Mouse (Mus musculus): ENCODE data around the gene Abcf2. TPM values are rescaled to one million over a fixed set of nuclear protein-coding genes. Genes with fewer than 3 reads are reported as not detected.

Gene Abcf2
- polyA plus RNA-seq, 1 experiment from 2014 or later = 74.4 TPM

GRCm38 (mm10) chr5:24602751-24603343, 25.6 kb upstream of the Abcf2 start:
- Histone ChIP-seq H3K9ac (ENCODE audit: low read depth, low read length) (peak overlapping the region; percentile 77), H3K27ac (peak overlapping the region; percentile 98), H3K9me3 (replicated peaks; ENCODE audit: low read length) (no peaks in the 10 kb centered on the region), H3K4me2 (ENCODE audit: low read length) (peak overlapping the region; percentile 93), H3K4me3 (replicated peaks; ENCODE audit: low read depth, low read length) (peak overlapping the region; percentile 59), H3K36me3 (ENCODE audit: insufficient read depth, low read length) (no peaks in the 10 kb centered on the region), H3K4me1 (replicated peaks; ENCODE audit: insufficient read depth, low read length) (peaks cover 51% of the 10 kb centered on the region), H3K27me3 (ENCODE audit: insufficient read depth, low read length) (peaks cover 4% of the 10 kb centered on the region; the same call in 1 of the 2 replicates)
- TF ChIP-seq CTCF (IDR thresholded peaks at IDR 0.05; ENCODE audit: low read depth) = no peak
- ATAC-seq (replicated peaks; ENCODE audit: low FRiP score, low read depth) (peak; percentile 47), DNase-seq (ENCODE audit: low spot score) (peak; percentile 95)
- 2% methylated on average over 16 of the region's 16 CpGs for WGBS

GRCm38 (mm10) chr5:24601911-24602750, 24.9 kb upstream of the Abcf2 start:
- Histone ChIP-seq H3K27ac (peak overlapping the region; percentile 98), H3K27me3 (ENCODE audit: insufficient read depth, low read length) (peaks cover 4% of the 10 kb centered on the region; the same call in 1 of the 2 replicates), H3K4me1 (replicated peaks; ENCODE audit: insufficient read depth, low read length) (peaks cover 52% of the 10 kb centered on the region), H3K36me3 (ENCODE audit: insufficient read depth, low read length) (no peaks in the 10 kb centered on the region), H3K4me3 (replicated peaks; ENCODE audit: low read depth, low read length) (peak overlapping the region; percentile 59), H3K9me3 (replicated peaks; ENCODE audit: low read length) (no peaks in the 10 kb centered on the region), H3K4me2 (ENCODE audit: low read length) (peak overlapping the region; percentile 93), H3K9ac (ENCODE audit: low read depth, low read length) (peak overlapping the region; percentile 77)
- no peak for TF ChIP-seq CTCF (IDR thresholded peaks at IDR 0.05; ENCODE audit: low read depth)
- under 1% methylated on average over 73 of the region's 73 CpGs for WGBS
- DNase-seq (ENCODE audit: low spot score) (peak; percentile 87), ATAC-seq (replicated peaks; ENCODE audit: low FRiP score, low read depth) (peak; percentile 26)

DNA sequence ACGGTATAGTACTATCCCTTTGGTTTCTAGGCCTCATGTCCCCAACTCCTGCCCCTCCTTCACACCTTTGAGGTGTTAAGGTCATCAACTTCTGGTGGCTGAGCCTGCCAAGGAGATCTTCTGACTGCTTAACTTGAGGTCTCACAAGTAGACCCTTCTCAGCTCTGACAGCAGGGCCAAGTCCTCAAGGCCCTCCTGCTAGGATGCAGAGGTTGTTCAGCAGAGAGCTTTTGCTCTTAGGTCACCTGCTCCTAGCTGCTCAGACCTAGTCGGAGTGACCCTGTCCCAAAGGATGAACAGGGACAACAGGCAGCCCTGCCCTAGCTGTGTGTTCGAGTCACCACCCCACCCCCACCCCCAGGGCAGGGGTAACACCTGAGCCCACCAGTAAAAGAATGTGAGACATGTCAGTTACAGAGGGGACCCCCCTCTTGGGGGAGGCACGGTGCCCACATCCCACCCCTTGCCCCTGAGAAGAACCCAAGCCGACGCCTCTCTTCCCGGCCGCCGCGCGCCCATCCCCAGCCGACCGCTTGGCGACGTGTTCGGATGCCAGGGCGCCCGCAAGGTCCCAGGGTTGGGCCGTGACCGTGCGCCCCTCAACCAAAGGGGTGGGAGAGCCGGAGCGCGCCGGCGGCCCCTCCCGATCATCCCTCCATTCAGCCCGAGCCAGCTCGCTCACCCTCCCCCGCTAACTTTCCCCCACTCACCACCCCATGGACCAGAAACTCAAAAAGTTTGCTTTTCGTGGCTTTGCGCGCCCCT, 24.0 kb upstream of the Abcf2 start:
- H3K4me1 ChIP-seq (replicated peaks; ENCODE audit: insufficient read depth, low read length) = peaks cover 52% of the 10 kb centered on the region
- DNase-seq (ENCODE audit: low spot score) (no peak), ATAC-seq (replicated peaks; ENCODE audit: low FRiP score, low read depth) (peak; percentile 8; the same call in 1 of the 2 replicates)
- peaks cover 4% of the 10 kb centered on the region; the same call in 1 of the 2 replicates for H3K27me3 ChIP-seq (ENCODE audit: insufficient read depth, low read length)
- no peaks in the 10 kb centered on the region for H3K36me3 ChIP-seq (ENCODE audit: insufficient read depth, low read length)
- WGBS = 2% methylated on average over 33 of the region's 33 CpGs
- peak overlapping the region; percentile 93 for H3K4me2 ChIP-seq (ENCODE audit: low read length)
- H3K9ac ChIP-seq (ENCODE audit: low read depth, low read length) = peak overlapping the region; percentile 77
- no peak for TF ChIP-seq CTCF (IDR thresholded peaks at IDR 0.05; ENCODE audit: low read depth)
- H3K4me3 ChIP-seq (replicated peaks; ENCODE audit: low read depth, low read length) = peak overlapping the region; percentile 59
- H3K9me3 ChIP-seq (replicated peaks; ENCODE audit: low read length) = no peaks in the 10 kb centered on the region
- H3K27ac ChIP-seq = peak overlapping the region; percentile 98

- H3K27ac ChIP-seq = no peak overlapping the region
- H3K4me1 ChIP-seq (replicated peaks; ENCODE audit: insufficient read depth, low read length) = peaks cover 44% of the 10 kb centered on the region
- 0 out of 2 replicates have a peak, but pooled peaks cover 4% of the 10 kb centered on the region for H3K36me3 ChIP-seq (ENCODE audit: insufficient read depth, low read length)
- TF ChIP-seq CTCF (IDR thresholded peaks at IDR 0.05; ENCODE audit: low read depth) = no peak
- H3K4me2 ChIP-seq (ENCODE audit: low read length) = peak overlapping the region; percentile 93; the same call in 1 of the 2 replicates
- no peaks in the 10 kb centered on the region for H3K9me3 ChIP-seq (replicated peaks; ENCODE audit: low read length)
- no peak overlapping the region for H3K4me3 ChIP-seq (replicated peaks; ENCODE audit: low read depth, low read length)
- peaks cover 4% of the 10 kb centered on the region; the same call in 1 of the 2 replicates for H3K27me3 ChIP-seq (ENCODE audit: insufficient read depth, low read length)
- WGBS = 70% methylated on average over 2 of the region's 2 CpGs
- ATAC-seq (replicated peaks; ENCODE audit: low FRiP score, low read depth) (no peak), DNase-seq (ENCODE audit: low spot score) (no peak)
- no peak overlapping the region for H3K9ac ChIP-seq (ENCODE audit: low read depth, low read length)
Measured at GRCm38 (mm10) chr5:24600236-24600635, 23.0 kb upstream of the Abcf2 start.

DNA sequence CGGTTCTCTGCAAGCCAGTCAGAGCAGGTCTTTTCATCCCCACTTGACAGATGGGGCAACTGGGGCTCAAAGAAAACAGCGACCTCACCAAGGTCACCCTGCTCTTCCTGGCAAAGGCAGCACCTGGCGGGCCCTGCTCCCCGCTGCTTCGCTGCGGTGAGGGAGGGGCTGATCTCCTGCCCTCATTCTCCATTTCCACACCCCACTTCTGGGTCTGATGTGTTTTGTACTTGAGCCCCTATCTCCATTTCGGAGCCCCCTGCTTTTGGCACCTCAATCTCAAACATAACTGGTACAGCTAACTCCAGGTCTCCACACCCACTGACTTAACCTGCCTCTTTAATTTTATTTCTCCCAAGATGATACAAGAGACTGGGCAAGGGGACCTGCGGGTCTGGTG, 21.9 kb upstream of the Abcf2 start:
- H3K27me3 ChIP-seq (ENCODE audit: insufficient read depth, low read length) = peaks cover 4% of the 10 kb centered on the region; the same call in 1 of the 2 replicates
- peak overlapping the region; percentile 97 for H3K4me2 ChIP-seq (ENCODE audit: low read length)
- no peak for ATAC-seq (replicated peaks; ENCODE audit: low FRiP score, low read depth)
- TF ChIP-seq CTCF (IDR thresholded peaks at IDR 0.05; ENCODE audit: low read depth) = no peak
- DNase-seq (ENCODE audit: low spot score) = no peak
- no peaks in the 10 kb centered on the region for H3K9me3 ChIP-seq (replicated peaks; ENCODE audit: low read length)
- 15% methylated on average over 8 of the region's 8 CpGs for WGBS
- H3K36me3 ChIP-seq (ENCODE audit: insufficient read depth, low read length) = peaks cover 13% of the 10 kb centered on the region
- no peak overlapping the region; the same call in 1 of the 2 replicates for H3K4me3 ChIP-seq (replicated peaks; ENCODE audit: low read depth, low read length)
- H3K9ac ChIP-seq (ENCODE audit: low read depth, low read length) = peak overlapping the region; percentile 54; the same call in 1 of the 2 replicates
- H3K4me1 ChIP-seq (replicated peaks; ENCODE audit: insufficient read depth, low read length) = peaks cover 40% of the 10 kb centered on the region
- H3K27ac ChIP-seq = no peak overlapping the region

Measured in kidney, postnatal 0 days (tissue).